Mouse (Mus musculus) bone marrow, adult 2 months (tissue): ENCODE measurements around the gene Ptch1.

Experiments
- CTCF ChIP-seq: fragments of 200-500 bp; IDR thresholded peaks from 2 replicates; pipeline ENCODE4 v1.5.1; 2011; ENCODE audit warnings: low read length, control low read depth; ENCODE audit not compliant: control insufficient read depth, insufficient read depth
- POLR2A ChIP-seq: fragments of 200-500 bp; IDR thresholded peaks from 2 replicates; pipeline ENCODE4 v1.6.1; 2011; ENCODE audit warnings: low read depth, mild to moderate bottlenecking, control low read depth, low read length, borderline replicate concordance; ENCODE audit not compliant: control insufficient read depth

- no peak for TF ChIP-seq POLR2A
- no peak for TF ChIP-seq CTCF
Measured at GRCm38 (mm10) chr13:63572111-63572452, 1.3 kb downstream of the Ptch1 start.
